Mouse (Mus musculus) lung, adult 18-20 months (tissue): ENCODE measurements around the gene Cyp2c70.
"Not testable (repeated sequence)": the region's sequence is repeated elsewhere in the genome, so short reads cannot be mapped to it uniquely, and the experiment has no call there.

Source experiments
- DNase-seq, 2 experiments: peaks; one replicate each; pipeline ENCODE4 v3.0.0; 2022; ENCODE audit warnings: mixed read lengths in 2 of 2

Gene Cyp2c70

GRCm38 (mm10) chr19:40187160-40187559, at the start of gene Cyp2c70:
Gene Cyp2c70 (minus strand): TSS chr19:40187333.
- no peak for DNase-seq

GRCm38 (mm10) chr19:40232560-40232959, 45.4 kb upstream of the Cyp2c70 start:
- no peak for DNase-seq

GRCm38 (mm10) chr19:40231825-40232541, 44.9 kb upstream of the Cyp2c70 start:
- no peak for DNase-seq

DNA sequence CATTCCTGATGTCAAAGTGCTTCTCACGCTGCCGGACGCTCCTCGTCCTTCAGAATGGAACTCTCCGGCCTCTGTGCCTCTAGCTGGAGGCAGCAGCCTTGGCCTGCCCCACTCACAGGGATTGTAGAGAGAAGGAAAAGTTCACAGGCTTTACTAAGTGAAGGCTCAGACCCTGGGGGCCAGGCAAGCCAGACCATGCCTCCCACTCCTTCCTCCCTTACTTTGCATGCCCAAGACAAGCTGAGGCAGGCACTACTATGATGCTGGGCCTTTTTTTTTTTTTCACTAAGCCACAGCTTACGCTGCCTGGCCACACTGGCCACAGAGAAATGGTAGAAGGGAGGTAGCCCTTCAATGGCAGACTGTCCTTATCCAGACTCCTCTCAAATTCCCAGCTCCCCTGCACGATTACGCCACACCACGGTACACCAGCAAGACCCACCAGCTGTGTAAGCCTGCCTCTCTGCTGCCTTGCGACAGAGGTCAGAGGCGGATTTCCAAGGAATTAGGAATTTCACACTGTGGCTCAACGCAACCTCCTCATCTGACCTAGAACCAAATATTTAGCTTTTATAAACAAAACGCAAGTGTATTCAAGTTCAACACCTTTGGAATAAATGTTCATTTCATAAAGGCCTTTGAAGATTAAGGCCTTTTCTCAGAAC, 44.1 kb upstream of the Cyp2c70 start:
- DNase-seq, result no peak

GRCm38 (mm10) chr19:40226516-40227151, 39.5 kb upstream of the Cyp2c70 start:
- DNase-seq, result no peak

- no peak for DNase-seq
Measured at GRCm38 (mm10) chr19:40225761-40226110, 38.6 kb upstream of the Cyp2c70 start.

GRCm38 (mm10) chr19:40225102-40225760, 38.1 kb upstream of the Cyp2c70 start:
- DNase-seq, result peak; percentile 34 to 51

DNA sequence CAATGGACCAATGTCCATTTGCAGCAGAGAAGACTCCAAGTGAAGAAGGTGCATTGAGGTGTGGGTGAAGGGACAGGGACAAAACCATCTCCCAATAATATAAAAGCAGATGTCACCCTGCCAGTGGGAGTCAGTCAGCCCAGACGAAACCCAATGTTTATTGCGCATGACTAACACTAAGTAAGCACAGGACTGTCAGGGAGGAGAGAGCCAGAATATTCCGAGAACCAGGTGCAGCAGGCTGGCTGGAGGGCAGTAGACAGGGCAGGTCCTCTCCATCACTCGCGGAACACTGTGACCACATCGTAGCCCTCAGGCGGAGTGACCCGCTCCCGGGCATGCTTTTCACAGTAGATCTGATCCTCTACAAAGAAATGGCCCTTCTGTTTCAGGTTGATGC, 35.2 kb upstream of the Cyp2c70 start:
- DNase-seq, result not testable (repeated sequence)

GRCm38 (mm10) chr19:40220878-40221277, 33.7 kb upstream of the Cyp2c70 start:
- no peak for DNase-seq

DNA sequence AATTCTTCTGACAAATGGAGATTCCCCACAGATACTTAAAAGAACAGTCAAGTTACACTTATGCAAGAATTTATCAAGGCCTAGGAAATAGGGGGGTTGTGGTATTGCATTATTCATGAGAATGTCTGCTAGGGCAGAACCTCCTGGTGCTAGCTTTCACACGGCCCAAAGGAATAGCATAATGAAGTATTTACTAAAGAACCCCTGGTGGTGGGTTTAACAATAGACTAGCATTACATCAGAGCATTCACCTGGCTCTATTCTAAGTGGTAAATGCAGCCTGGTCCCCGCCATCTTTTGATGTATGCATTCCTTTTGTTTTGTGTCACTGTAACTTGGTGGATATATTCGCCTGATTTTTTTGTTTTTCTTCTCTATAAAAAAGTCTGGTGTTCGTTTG, 15.8 kb upstream of the Cyp2c70 start:
- not testable (repeated sequence) for DNase-seq

- no peak for DNase-seq
Measured at GRCm38 (mm10) chr19:40190596-40190995, 3.5 kb upstream of the Cyp2c70 start.

GRCm38 (mm10) chr19:40183600-40183999, 3.5 kb downstream of the Cyp2c70 start:
- no peak for DNase-seq

DNA sequence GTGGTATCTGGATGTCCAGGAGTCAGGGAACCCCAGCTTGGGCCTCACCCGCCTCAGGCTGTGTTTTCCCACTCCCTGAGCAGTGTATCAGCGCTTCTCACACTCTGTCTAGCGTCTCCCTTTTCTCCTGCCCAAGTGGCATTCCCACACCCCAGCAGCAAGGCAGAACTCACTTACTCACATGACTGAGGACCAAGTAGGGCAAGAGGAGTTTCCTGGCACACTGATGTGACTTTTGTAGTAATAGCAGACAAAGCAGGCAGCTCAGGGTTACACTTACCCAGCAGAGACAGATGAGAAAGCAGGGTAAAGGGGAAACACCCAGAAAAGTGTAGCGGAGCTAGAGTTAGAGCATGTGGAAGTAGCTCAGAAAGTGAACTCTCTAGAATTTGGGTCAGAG, 8.8 kb downstream of the Cyp2c70 start:
- no peak for DNase-seq

- not testable (repeated sequence) for DNase-seq
Measured at GRCm38 (mm10) chr19:40168391-40168790, 18.7 kb downstream of the Cyp2c70 start.

GRCm38 (mm10) chr19:40126996-40127395, 60.1 kb downstream of the Cyp2c70 start:
- DNase-seq, result not testable (repeated sequence)

- DNase-seq, result not testable (repeated sequence)
Measured at GRCm38 (mm10) chr19:40125165-40125564, 62.0 kb downstream of the Cyp2c70 start.

GRCm38 (mm10) chr19:40119624-40120023, 67.5 kb downstream of the Cyp2c70 start:
- not testable (repeated sequence) for DNase-seq
